Comparison of ENCODE assay signal across 11 mouse cellular contexts in genomic region chr8:65104041-65104440, GRCm38 (mm10). TPM values are rescaled to one million over a fixed set of nuclear protein-coding genes. Genes with fewer than 3 reads are reported as not detected.
"Had no signal": no experiment of that assay in that cellular context is flagged by ENCODE, and none has a peak within 500 bp of the region (broad histone marks: within the 10 kb centered on the region; RNA-seq: fewer than 3 reads in every experiment).

No protein-coding gene starts in this region.

- DNase-seq: lung, adult 18-20 months; lung, embryonic 14.5 days; lung, postnatal 10 days; lung, postnatal 4 days; right cerebral cortex, postnatal 14 days; thymus, adult 18-20 months; thymus, postnatal 14 days; thymus, postnatal 36 days had no signal

RNA-seq across cellular contexts. Expression of gene BC030870, which starts 25.3 kb away (rescaled TPM):
- total RNA-seq: megakaryocyte, adult 5-6 weeks; megakaryocyte-erythroid progenitor cell, adult 5-6 weeks; neutrophil, adult 5-6 weeks had no signal

RNA-seq across cellular contexts. Expression of gene Gm10663, which starts 29.2 kb away (rescaled TPM):
- total RNA-seq: megakaryocyte, adult 5-6 weeks; megakaryocyte-erythroid progenitor cell, adult 5-6 weeks; neutrophil, adult 5-6 weeks had no signal
